Mouse (Mus musculus) thymus, postnatal 0 days (tissue): ENCODE results near the gene Tgm6. TPM values are rescaled to one million over a fixed set of nuclear protein-coding genes. Genes with fewer than 3 reads are reported as not detected.

Experiments used
- DNase-seq: peaks from one replicate; pipeline ENCODE4 v3.0.0-alpha.2; 2015; ENCODE audit warnings: low spot score
- polyA plus RNA-seq: library from polyadenylated mRNA; unstranded; fragments of >200 nt; fragmentation: Nextera tagmentation; extraction: Ambion mirVana; gene quantifications from 2 replicates; pipeline ENCODE4 v1.2.1, GENCODE M21; 2015

Gene Tgm6
- not detected in 2 replicates for polyA plus RNA-seq

GRCm38 (mm10) chr2:130112116-130112515, at the start of gene Tgm6:
Gene Tgm6 (plus strand): TSS chr2:130112416.
- DNase-seq, result no peak

GRCm38 (mm10) chr2:130068228-130068627, 44.0 kb upstream of the Tgm6 start:
- peak; percentile 20 for DNase-seq

GRCm38 (mm10) chr2:130070396-130070795, 41.8 kb upstream of the Tgm6 start:
- no peak for DNase-seq

GRCm38 (mm10) chr2:130112804-130113203, 588 bp downstream of the Tgm6 start:
- DNase-seq, result no peak

DNA sequence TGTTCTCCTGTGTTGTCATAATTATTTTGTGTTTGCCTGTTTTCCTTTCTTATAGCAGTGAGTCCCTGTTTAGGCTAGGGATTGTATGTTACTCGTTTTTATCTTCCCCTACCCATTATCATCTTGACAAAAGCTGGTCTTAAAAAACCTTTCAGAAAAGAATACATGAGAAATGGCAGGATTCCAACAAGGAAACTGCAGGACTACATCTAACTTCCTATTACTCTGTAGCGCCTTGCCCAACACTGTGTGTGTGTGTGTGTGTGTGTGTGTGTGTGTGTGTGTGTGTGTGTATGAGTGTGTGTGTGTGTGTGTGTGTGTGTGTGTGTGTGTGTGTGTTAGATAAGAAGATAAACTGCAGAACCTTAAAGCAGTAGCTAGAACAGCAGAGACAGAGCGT, 1.2 kb downstream of the Tgm6 start:
- DNase-seq, result no peak

DNA sequence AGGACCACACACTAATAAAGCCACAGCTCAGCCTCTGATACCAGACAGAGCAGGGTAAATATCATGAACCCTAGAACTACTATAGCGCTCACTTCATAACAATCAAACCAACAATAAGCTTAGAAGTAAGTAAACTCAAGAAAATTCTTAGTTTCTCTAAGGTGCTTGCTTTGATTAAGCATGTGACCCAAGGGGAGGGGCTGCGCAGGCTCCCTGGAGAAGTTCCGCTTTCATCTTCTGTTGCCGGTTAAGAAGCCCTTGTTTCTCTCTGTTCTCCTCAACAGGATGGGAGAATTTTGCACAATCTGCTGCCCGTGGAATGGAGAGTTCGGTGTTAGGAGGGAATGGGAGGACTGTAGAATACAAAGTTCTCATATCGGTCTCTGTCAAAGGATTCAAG, 6.4 kb downstream of the Tgm6 start:
- no peak for DNase-seq

DNA sequence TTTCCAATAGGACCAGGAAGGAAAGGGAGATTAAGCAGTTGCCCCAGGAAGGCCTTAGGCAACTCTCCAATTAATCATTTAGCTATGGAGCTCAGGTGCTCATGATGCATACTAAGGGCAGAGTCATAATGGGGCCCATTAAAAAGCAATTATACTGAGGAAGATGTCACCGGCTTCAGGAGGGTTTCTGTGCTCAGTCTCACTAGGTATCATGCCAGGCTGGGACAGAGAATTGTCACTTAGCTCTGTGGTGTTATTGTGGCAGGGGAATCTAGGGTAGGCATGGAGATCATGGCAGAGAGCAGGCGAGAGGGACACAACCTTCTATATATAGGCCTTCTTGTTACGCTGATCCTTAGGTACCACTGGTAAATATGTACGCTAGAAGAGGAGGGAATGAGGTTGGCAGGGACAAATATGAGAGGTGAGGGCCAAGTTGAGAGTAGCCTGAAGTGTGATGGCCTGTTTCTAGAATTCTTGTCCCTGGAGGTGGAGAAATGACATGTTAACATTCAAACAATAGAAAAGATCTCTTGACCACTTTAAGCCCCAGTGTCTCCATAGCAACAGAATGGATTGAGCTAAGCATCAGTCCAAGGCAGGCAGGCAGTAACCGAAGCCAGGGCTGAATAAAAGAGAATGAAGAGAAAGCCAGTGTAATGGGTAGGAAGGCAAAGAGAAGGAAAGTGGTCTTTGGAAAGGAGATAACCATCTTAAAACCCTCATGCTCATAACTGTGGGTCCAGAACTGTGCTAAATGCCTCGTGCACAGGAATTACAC, 13.3 kb downstream of the Tgm6 start:
- DNase-seq, result no peak

DNA sequence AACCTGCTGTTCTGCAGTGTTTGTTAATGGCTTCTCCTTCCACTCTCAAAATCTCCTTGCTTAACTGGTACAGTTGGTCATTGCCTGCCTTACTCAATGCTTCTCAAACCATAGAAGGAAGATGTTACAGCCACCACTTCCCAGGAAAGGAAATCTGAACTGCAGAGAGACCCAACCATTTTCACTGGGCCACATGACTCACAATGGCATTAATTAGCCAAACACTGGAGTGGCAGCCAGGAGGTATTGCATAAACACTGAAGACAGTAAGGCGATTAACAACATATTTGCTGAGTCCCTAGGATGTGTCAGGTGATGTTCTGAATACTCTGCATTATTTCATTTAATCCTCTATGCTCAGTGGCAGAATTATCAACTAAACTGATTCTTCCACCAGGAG, 13.9 kb downstream of the Tgm6 start:
- DNase-seq, result no peak

- DNase-seq, result no peak
These were observed 17.5 kb downstream of the Tgm6 start for GRCm38 (mm10) chr2:130129687-130130086.

GRCm38 (mm10) chr2:130143011-130143410, 30.8 kb downstream of the Tgm6 start:
- DNase-seq, result no peak

DNA sequence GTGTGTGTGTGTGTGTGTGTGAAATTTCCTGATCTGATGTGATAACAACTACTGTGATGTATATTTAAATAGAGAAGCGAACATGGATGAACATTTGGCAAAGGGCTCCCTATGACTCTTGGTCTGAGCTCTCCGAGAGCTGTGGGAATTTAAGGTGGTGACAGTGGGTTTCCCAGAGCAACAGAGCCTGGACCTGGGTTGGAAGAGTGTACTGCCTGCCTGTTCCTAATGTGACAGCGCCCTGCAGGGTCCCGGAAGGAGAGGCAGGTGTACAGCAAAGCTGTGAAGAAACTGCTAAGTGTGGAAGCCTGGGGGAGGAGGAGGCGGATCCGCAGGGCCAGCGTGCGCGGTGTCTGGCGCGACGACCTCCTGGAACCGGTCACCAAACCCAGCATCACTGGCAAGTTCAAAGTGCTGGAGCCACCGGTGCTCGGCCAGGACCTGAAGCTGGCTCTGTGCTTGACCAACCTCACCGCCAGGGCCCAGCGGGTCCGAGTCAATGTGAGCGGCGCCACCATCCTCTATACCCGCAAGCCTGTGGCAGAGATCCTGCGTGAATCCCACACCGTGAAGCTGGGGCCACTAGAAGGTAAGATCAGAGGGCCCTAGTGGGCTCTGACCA, 32.6 kb downstream of the Tgm6 start:
- no peak for DNase-seq

DNA sequence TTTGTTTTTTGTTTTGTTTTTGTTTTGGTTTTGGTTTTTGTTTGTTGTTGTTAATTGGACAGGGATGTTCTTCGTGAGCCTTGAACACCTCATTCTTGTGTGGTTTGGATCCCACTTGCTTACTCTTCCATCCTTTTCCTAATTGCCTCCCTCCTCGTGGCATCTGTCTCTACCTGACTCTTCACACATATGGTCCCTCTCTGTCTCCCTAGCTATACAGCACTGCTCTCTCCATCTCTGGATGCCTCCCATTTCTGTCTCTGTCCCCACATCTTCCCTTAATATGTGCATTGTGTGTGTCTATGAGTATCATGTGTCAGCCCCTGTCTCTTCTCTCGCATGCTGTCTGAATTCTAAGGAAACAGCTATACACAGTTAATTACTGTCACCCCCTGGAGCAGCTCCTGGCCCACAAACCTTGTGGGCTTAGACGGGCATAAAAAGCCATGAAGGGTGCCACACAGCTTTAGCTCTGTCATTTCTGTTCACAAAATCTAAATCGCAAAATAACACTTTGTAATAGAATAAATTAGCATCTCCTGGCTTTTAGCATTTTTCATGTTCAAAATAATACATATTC, 34.0 kb downstream of the Tgm6 start:
- DNase-seq, result no peak

DNA sequence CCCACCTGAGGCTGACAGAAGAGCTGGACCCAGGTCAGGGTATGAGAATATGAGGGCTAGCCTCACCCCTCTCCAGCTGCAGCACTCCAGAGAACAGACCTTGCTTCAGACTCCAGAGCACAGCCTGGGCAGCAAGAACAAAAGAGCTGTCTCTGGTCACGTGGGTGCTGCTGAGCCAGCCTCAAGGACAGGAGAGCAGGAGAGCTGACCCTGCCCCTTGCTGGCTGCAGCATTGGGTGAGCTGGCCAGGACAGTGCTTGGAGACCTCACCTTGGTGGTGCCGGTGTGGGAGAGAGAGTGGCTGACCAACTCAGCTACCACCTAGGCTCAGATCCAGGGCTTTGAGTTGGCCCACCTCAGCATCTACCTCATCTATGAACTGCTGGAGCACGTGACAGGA, 43.0 kb downstream of the Tgm6 start:
- no peak for DNase-seq

DNA sequence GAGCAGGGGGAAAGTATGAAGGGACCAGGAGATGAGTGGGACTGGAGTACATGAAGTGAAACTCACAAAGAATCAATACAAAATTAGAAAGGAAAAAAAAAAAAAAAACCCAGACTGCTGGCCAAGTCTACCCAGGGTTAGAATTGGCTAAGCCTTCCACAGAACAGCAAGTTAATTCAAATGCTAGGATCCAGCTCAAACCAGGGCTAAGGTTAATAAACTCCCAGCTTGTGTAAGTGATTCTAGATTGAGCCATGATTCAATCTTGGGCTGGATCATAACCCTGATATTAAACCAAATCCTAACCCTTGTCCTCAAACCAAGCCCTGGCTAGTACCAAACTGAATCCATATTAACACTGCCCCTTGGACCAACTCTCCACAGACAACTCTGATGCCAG, 43.6 kb downstream of the Tgm6 start:
- DNase-seq, result no peak

DNA sequence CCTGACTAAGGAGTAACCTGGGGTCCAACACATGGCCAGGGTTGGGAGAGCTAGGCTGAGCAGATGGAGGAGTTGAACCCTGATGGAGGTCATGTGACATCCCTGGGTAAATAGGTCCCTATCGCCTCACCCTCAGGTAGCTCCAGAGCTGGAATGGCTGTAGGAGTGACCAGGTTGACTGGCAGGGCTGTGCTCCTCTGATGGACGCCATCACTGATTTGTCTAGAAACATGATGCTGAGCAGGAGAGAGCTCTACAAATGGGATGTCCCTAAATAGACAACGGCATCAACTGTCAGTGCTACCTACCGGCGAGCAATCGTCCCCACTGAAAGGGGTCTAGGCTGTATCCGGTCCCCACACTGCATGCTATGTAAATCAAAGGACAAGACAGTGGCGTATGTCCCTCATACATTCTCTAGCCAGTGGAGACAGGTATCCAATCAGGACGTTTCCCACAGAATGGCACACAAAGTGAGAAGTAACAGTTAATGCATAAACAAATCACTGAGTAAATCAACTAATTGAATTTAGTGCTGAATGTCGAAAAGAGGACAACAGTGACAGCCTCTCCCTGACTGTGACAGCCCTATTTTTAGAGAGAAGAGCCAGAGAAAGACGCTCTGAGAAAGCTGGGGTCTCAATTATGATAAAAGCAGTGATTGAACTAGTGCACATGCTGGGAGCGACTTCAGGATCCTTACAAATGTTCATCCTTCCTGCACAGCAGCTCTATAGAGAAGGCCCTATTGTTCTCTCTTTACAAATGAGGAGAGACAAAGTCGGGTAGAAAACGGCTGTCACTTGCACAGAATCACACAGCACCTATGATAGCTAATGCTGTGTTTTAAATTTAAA, 45.2 kb downstream of the Tgm6 start:
- DNase-seq, result no peak

DNA sequence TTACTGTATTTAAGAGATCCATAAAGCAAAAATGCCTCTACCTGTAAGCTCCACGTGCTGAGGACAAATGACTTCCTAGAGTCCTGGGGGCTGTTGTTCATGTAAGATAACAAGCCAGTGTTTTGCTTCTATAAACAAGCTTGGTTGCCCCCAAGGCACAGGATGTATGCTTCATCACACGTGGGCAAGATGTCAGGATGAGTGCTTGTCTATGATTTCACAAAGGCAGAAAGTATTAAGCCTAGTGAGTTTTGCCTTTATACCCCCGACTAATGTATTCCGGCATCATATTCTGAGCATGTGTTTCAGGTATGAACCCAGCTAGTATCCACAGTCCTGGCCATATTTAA, 45.8 kb downstream of the Tgm6 start:
- no peak for DNase-seq

- no peak for DNase-seq
These were observed 50.5 kb downstream of the Tgm6 start for GRCm38 (mm10) chr2:130162701-130163100.

DNA sequence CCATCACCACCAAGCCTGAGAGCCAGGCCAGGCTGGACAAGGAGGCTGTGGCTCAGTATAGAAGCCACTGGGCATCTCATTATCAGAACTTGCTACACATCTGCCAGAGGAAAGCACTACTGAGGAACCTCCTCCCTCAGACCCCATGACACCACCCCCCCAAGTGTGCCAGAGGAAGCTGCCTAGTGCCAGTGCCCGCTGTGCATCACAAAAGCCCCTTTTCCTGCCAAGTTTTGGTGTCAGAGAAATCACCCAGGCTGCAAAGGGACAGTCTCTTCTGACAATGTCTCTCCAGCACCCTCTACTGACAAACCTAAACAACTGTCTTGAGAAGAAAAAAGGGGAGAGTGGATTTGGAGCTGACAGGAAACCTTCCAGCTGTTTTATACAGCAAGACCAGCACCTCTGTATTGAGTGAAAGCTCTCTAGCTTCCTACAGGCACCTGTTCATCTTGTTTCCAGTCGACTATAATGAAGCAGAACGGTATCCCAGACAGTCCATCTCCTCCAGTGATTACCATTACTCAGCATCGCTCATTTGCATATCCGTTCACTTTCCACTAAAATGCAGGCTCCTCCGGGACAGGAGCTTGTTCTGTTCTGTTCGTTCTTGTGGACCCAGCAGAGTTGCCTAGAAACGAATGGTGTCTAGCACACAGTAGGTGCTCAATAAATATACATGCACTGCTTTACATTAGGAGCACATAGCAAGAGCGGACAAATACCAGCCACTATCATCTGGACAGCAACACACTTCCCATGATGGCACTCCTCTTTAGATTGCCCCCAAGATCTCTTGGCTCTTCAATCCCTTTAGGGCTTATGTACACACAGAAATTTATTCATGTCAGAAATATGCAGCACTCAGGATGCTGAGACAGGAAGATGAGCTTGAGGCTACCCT, 54.3 kb downstream of the Tgm6 start:
- peak; percentile 49 for DNase-seq

GRCm38 (mm10) chr2:130167861-130168260, 55.6 kb downstream of the Tgm6 start:
- peak; percentile 38 for DNase-seq

- no peak for DNase-seq
These were observed 59.5 kb downstream of the Tgm6 start for GRCm38 (mm10) chr2:130171674-130172073.

GRCm38 (mm10) chr2:130176820-130177219, 64.6 kb downstream of the Tgm6 start:
- DNase-seq, result no peak
